Mouse (Mus musculus) midbrain, embryonic 14.5 days (tissue): ENCODE measurements at regions not wholly inside any gene's neighbourhood (a gene's known extent, or its start where the extent isn't known, plus 50 kb on each side); places are given as distances from the start of the nearest gene placed in this dataset.
"Not testable (repeated sequence)": the region's sequence is repeated elsewhere in the genome, so short reads cannot be mapped to it uniquely, and the experiment has no call there.

Experiments used
- ATAC-seq: fragments of 200-750 bp; cut with Nextera tagmentation; 2 replicates; pipeline ENCODE4 v1.8.0; 2017; ENCODE audit warnings: moderate number of reproducible peaks, moderate library complexity; ENCODE audit not compliant: low FRiP score, low TSS enrichment
- DNase-seq: peaks from one replicate; pipeline ENCODE4 v3.0.0-alpha.2; 2015
- H3K27ac ChIP-seq: fragments of 300-500 bp; sonication (generic); replicated peaks from 2 replicates; pipeline ENCODE4 v1.5.1; 2014; ENCODE audit warnings: mild to moderate bottlenecking, low read depth, low read length, moderate library complexity
- H3K27me3 ChIP-seq: fragments of 300-500 bp; sonication (generic); 2 replicates; pipeline ENCODE4 v1.6.1; 2014; ENCODE audit warnings: low read length, control low read depth, mixed read lengths; ENCODE audit not compliant: control insufficient read depth, insufficient read depth
- H3K36me3 ChIP-seq: fragments of 300-500 bp; sonication (generic); 2 replicates; pipeline ENCODE4 v1.6.1; 2014; ENCODE audit warnings: low read length, control low read depth; ENCODE audit not compliant: control insufficient read depth, insufficient read depth
- H3K4me1 ChIP-seq: fragments of 300-500 bp; sonication (generic); 2 replicates; pipeline ENCODE4 v1.6.1; 2014; ENCODE audit warnings: mild to moderate bottlenecking, antibody characterized with exemption, low read length, control low read depth; ENCODE audit not compliant: control insufficient read depth, insufficient read depth
- H3K4me2 ChIP-seq: fragments of 300-500 bp; sonication (generic); 2 replicates; pipeline ENCODE4 v1.6.1; 2014; ENCODE audit warnings: mild to moderate bottlenecking, low read length, moderate library complexity
- H3K4me3 ChIP-seq: fragments of 300-500 bp; sonication (generic); replicated peaks from 2 replicates; pipeline ENCODE4 v1.5.1; 2014; ENCODE audit warnings: low read depth, low read length
- H3K9ac ChIP-seq: fragments of 300-500 bp; sonication (generic); replicated peaks from 2 replicates; pipeline ENCODE4 v1.6.1; 2014; ENCODE audit warnings: mild to moderate bottlenecking, low read length, moderate library complexity
- H3K9me3 ChIP-seq: fragments of 300-500 bp; sonication (generic); 2 replicates; pipeline ENCODE4 v1.6.1; 2016; ENCODE audit warnings: low read length, control low read depth, mixed read lengths; ENCODE audit not compliant: control insufficient read depth
- WGBS: fragments of 180-500 bp; shearing (Covaris S2); extraction: QIAGEN DNeasy Blood & Tissue Kit; methylation state at CpG from one replicate; pipeline ENCODE4 v1.1.7; 2014; 5-methylcytosine and 5-hydroxymethylcytosine counted together

GRCm38 (mm10) chr7:83467006-83467405 lies 117.7 kb upstream of the Tmc3 start:
- Histone ChIP-seq H3K9me3 (no peaks in the 10 kb centered on the region), H3K4me1 (no peaks in the 10 kb centered on the region), H3K4me3 (no peak overlapping the region), H3K36me3 (no peaks in the 10 kb centered on the region), H3K4me2 (no peak overlapping the region), H3K27me3 (no peaks in the 10 kb centered on the region), H3K9ac (no peak overlapping the region), H3K27ac (no peak overlapping the region)
- DNase-seq (no peak), ATAC-seq (no peak)
- 84% methylated on average over 8 of the region's 8 CpGs for WGBS

GRCm38 (mm10) chr7:83469856-83470255 lies 114.9 kb upstream of the Tmc3 start:
- DNase-seq, H3K27me3 ChIP-seq, ATAC-seq, H3K27ac ChIP-seq, H3K36me3 ChIP-seq, H3K9me3 ChIP-seq, H3K4me3 ChIP-seq, H3K9ac ChIP-seq, H3K4me1 ChIP-seq, H3K4me2 ChIP-seq: not testable (repeated sequence)
- 95% methylated on average over 4 of the region's 4 CpGs for WGBS

- ATAC-seq (no peak), DNase-seq (peak; percentile 26)
- no peak overlapping the region for H3K9ac ChIP-seq
- H3K4me2 ChIP-seq = no peak overlapping the region
- no peaks in the 10 kb centered on the region for H3K9me3 ChIP-seq
- H3K4me1 ChIP-seq = no peaks in the 10 kb centered on the region
- no peaks in the 10 kb centered on the region for H3K36me3 ChIP-seq
- H3K27me3 ChIP-seq = no peaks in the 10 kb centered on the region
- 86% methylated on average over 2 of the region's 2 CpGs for whole genome bisulfite sequencing
- no peak overlapping the region for H3K27ac ChIP-seq
- no peak overlapping the region for H3K4me3 ChIP-seq
Observed at GRCm38 (mm10) chr7:83471111-83471510, 113.6 kb upstream of the Tmc3 start.

- ATAC-seq = no peak
- Histone ChIP-seq H3K4me1 (no peaks in the 10 kb centered on the region), H3K4me2 (no peak overlapping the region), H3K27me3 (no peaks in the 10 kb centered on the region), H3K9me3 (no peaks in the 10 kb centered on the region), H3K9ac (no peak overlapping the region), H3K36me3 (no peaks in the 10 kb centered on the region), H3K27ac (no peak overlapping the region), H3K4me3 (no peak overlapping the region)
- no peak for DNase-seq
- WGBS = 87% methylated on average over 2 of the region's 2 CpGs
Observed at GRCm38 (mm10) chr7:83474471-83474870, 110.3 kb upstream of the Tmc3 start.

GRCm38 (mm10) chr7:83474986-83475385 lies 109.7 kb upstream of the Tmc3 start:
- 90% methylated on average over 3 of the region's 3 CpGs for WGBS
- Histone ChIP-seq H3K27me3 (no peaks in the 10 kb centered on the region), H3K9me3 (no peaks in the 10 kb centered on the region), H3K36me3 (no peaks in the 10 kb centered on the region), H3K4me2 (no peak overlapping the region), H3K4me1 (no peaks in the 10 kb centered on the region), H3K4me3 (no peak overlapping the region), H3K27ac (no peak overlapping the region), H3K9ac (no peak overlapping the region)
- DNase-seq (no peak), ATAC-seq (no peak)

GRCm38 (mm10) chr7:83475438-83476160 lies 109.1 kb upstream of the Tmc3 start:
- no peak for ATAC-seq
- Histone ChIP-seq H3K4me2 (no peak overlapping the region), H3K9me3 (no peaks in the 10 kb centered on the region), H3K27ac (no peak overlapping the region), H3K27me3 (no peaks in the 10 kb centered on the region), H3K4me1 (no peaks in the 10 kb centered on the region), H3K36me3 (no peaks in the 10 kb centered on the region), H3K9ac (no peak overlapping the region), H3K4me3 (no peak overlapping the region)
- WGBS = 82% methylated on average over 8 of the region's 8 CpGs
- DNase-seq = no peak

GRCm38 (mm10) chr7:83476161-83476495 lies 108.6 kb upstream of the Tmc3 start:
- no peak overlapping the region for H3K9ac ChIP-seq
- WGBS = 76% methylated on average over 3 of the region's 3 CpGs

GRCm38 (mm10) chr7:83476861-83477260 lies 107.9 kb upstream of the Tmc3 start:
- ATAC-seq (no peak), DNase-seq (no peak)
- no peaks in the 10 kb centered on the region for H3K9me3 ChIP-seq
- no peak overlapping the region for H3K27ac ChIP-seq
- 81% methylated on average over 3 of the region's 3 CpGs for WGBS
- H3K9ac ChIP-seq = no peak overlapping the region
- no peak overlapping the region for H3K4me2 ChIP-seq
- no peak overlapping the region for H3K4me3 ChIP-seq
- no peaks in the 10 kb centered on the region for H3K36me3 ChIP-seq
- no peaks in the 10 kb centered on the region for H3K27me3 ChIP-seq
- no peaks in the 10 kb centered on the region for H3K4me1 ChIP-seq

More at GRCm38 (mm10) chr7:83476161-83476495, 108.6 kb upstream of the Tmc3 start:
- Histone ChIP-seq H3K36me3 (no peaks in the 10 kb centered on the region), H3K27me3 (no peaks in the 10 kb centered on the region), H3K4me1 (no peaks in the 10 kb centered on the region), H3K9me3 (no peaks in the 10 kb centered on the region), H3K4me2 (no peak overlapping the region), H3K27ac (no peak overlapping the region), H3K4me3 (no peak overlapping the region)
- no peak for DNase-seq
- no peak for ATAC-seq

- ATAC-seq (no peak; the same call in 1 of the 2 replicates), DNase-seq (peak; percentile 67)
- 40% methylated on average over 7 of the region's 7 CpGs for WGBS
- H3K9ac ChIP-seq = no peak overlapping the region
- H3K27ac ChIP-seq = no peak overlapping the region; the same call in 1 of the 2 replicates
- no peaks in the 10 kb centered on the region for H3K4me1 ChIP-seq
- no peak overlapping the region for H3K4me2 ChIP-seq
- H3K4me3 ChIP-seq = no peak overlapping the region
- H3K27me3 ChIP-seq = no peaks in the 10 kb centered on the region
- H3K9me3 ChIP-seq = no peaks in the 10 kb centered on the region
- H3K36me3 ChIP-seq = no peaks in the 10 kb centered on the region
Observed at GRCm38 (mm10) chr7:83477661-83478121, 107.0 kb upstream of the Tmc3 start.
